Mouse (Mus musculus) heart, adult 2 months (tissue): ENCODE results near the gene Btnl2. TPM values are rescaled to one million over a fixed set of nuclear protein-coding genes. Genes with fewer than 3 reads are reported as not detected.

Experiments used
- DNase-seq, 2 experiments: peaks; one replicate each; pipeline ENCODE4 v3.0.0; 2021
- H3K27ac ChIP-seq: fragments of 200-600 bp; 2 replicates; pipeline ENCODE4 v1.8.1; 2022
- H3K27me3 ChIP-seq: fragments of 200-500 bp; 2 replicates; pipeline ENCODE4 v1.6.1; 2012; ENCODE audit warnings: mild to moderate bottlenecking, low read length, inconsistent platforms, mixed read lengths; ENCODE audit not compliant: control insufficient read depth, insufficient read depth
- H3K36me3 ChIP-seq: fragments of 200-500 bp; 2 replicates; pipeline ENCODE4 v1.6.1; 2012; ENCODE audit warnings: low read length, inconsistent platforms; ENCODE audit not compliant: control insufficient read depth, insufficient read depth
- H3K4me1 ChIP-seq: fragments of 200-500 bp; 2 replicates; pipeline ENCODE4 v1.6.1; 2011; ENCODE audit warnings: low read length; ENCODE audit not compliant: control insufficient read depth, insufficient read depth
- H3K4me3 ChIP-seq: fragments of 200-600 bp; 2 replicates; pipeline ENCODE4 v1.8.1; 2022
- H3K79me2 ChIP-seq: fragments of 200-500 bp; replicated peaks from 2 replicates; pipeline ENCODE4 v1.6.1; 2012; ENCODE audit warnings: mild to moderate bottlenecking, inconsistent platforms, low read length, moderate library complexity, mixed read lengths; ENCODE audit not compliant: control insufficient read depth, insufficient read depth
- H3K9ac ChIP-seq: fragments of 200-500 bp; 2 replicates; pipeline ENCODE4 v1.6.1; 2012; ENCODE audit warnings: low read depth, mild to moderate bottlenecking, control low read depth, inconsistent platforms, low read length, mixed read lengths
- CTCF ChIP-seq: fragments of 200-600 bp; IDR thresholded peaks from 2 replicates; pipeline ENCODE4 v1.8.1; 2022; ENCODE audit warnings: antibody characterized with exemption, mild to moderate bottlenecking, moderate library complexity
- EP300 ChIP-seq: fragments of 200-500 bp; IDR thresholded peaks from 2 replicates; pipeline ENCODE4 v1.6.1; 2011; ENCODE audit warnings: low read depth, low read length, control low read depth; ENCODE audit not compliant: insufficient read depth
- POLR2A ChIP-seq: fragments of 200-500 bp; IDR thresholded peaks from 2 replicates; pipeline ENCODE4 v1.6.1; 2011; ENCODE audit warnings: mild to moderate bottlenecking, low read depth, low read length, control low read depth; ENCODE audit not compliant: insufficient read depth
- WGBS: fragments of 180-500 bp; shearing (Covaris S2); methylation state at CpG from one replicate; pipeline ENCODE4 v1.1.7; 2018; 5-methylcytosine and 5-hydroxymethylcytosine counted together
- intact Hi-C: fragments of 180-260 bp; cut with DNase I; formaldehyde crosslinking; loops from one replicate; pipeline ENCODE4 v1.15.1; 2025
- long read RNA-seq: library from polyadenylated mRNA; stranded (forward); transcript quantifications from one replicate; pipeline ENCODE4 v2.0.0, GENCODE M21; 2021
- polyA plus RNA-seq: library from polyadenylated mRNA; depleted of rRNA; stranded (reverse); fragments of >200 nt; gene quantifications from 2 replicates; pipeline ENCODE4 v1.2.3, GENCODE M21; 2012; rRNA removed
- total RNA-seq, 2 experiments: library from RNA; stranded (reverse); gene quantifications; 2 replicates each; pipeline ENCODE4 v1.2.3; 2021

The Btnl2 gene
- total RNA-seq (under 1 TPM; 0.41 to 0.44 TPM), polyA plus RNA-seq (0.26 and 0.31 TPM in 2 replicates)
- long read RNA-seq, result 0 reads

- Histone ChIP-seq H3K79me2 (no peaks in the 10 kb centered on the region), H3K27ac (peak within 1 kb of the TSS; percentile 5; the same call in 1 of the 2 replicates), H3K4me3 (no peak within 1 kb of the TSS), H3K36me3 (no peaks in the 10 kb centered on the region), H3K27me3 (peaks cover 3% of the 10 kb centered on the region; the same call in 1 of the 2 replicates), H3K9ac (no peak within 1 kb of the TSS), H3K4me1 (no peaks in the 10 kb centered on the region; the same call in 1 of the 2 replicates)
- TF ChIP-seq CTCF (no peak), EP300 (no peak), POLR2A (no peak)
- intact Hi-C loops, result no loop called here
- no peak for DNase-seq
- WGBS, result 78% methylated on average over 5 of the region's 5 CpGs
These were observed at the start of gene Btnl2 for GRCm38 (mm10) chr17:34354539-34354938. TSS of gene Btnl2 (plus strand) at chr17:34354822.

GRCm38 (mm10) chr17:34305380-34306030 is 49.1 kb upstream of the Btnl2 start, which contains the start of gene H2-Eb1:
TSS of gene H2-Eb1 (plus strand) at chr17:34305867.
- no peaks in the 10 kb centered on the region for H3K27me3 ChIP-seq
- no peaks in the 10 kb centered on the region for H3K79me2 ChIP-seq
- no peaks in the 10 kb centered on the region for H3K36me3 ChIP-seq
- intact Hi-C loops, result no loop called here
- H3K4me3 ChIP-seq, result no peak within 1 kb of the TSS
- TF ChIP-seq EP300, result no peak
- no peak for TF ChIP-seq CTCF
- no peak; the same call in 1 of the 2 replicates for TF ChIP-seq POLR2A
- no peak within 1 kb of the TSS for H3K27ac ChIP-seq
- H3K9ac ChIP-seq, result no peak within 1 kb of the TSS
- peak; percentile 75 to 83 for DNase-seq
- 0 out of 2 replicates have a peak, but pooled peaks cover 1% of the 10 kb centered on the region for H3K4me1 ChIP-seq

GRCm38 (mm10) chr17:34306407-34306806 is 48.2 kb upstream of the Btnl2 start:
- Histone ChIP-seq H3K9ac (no peak overlapping the region), H3K4me1 (0 out of 2 replicates have a peak, but pooled peaks cover 1% of the 10 kb centered on the region), H3K27me3 (no peaks in the 10 kb centered on the region), H3K27ac (no peak overlapping the region), H3K36me3 (no peaks in the 10 kb centered on the region), H3K4me3 (no peak overlapping the region), H3K79me2 (no peaks in the 10 kb centered on the region)
- intact Hi-C loops, result no loop called here
- TF ChIP-seq CTCF (no peak), POLR2A (no peak), EP300 (no peak)
- DNase-seq, result peak in 1 of 2 experiments; percentile 13
- 87% methylated on average over 2 of the region's 2 CpGs for WGBS

GRCm38 (mm10) chr17:34307216-34307615 is 47.4 kb upstream of the Btnl2 start:
- Histone ChIP-seq H3K79me2 (no peaks in the 10 kb centered on the region), H3K36me3 (no peaks in the 10 kb centered on the region), H3K4me3 (no peak overlapping the region), H3K27ac (no peak overlapping the region), H3K27me3 (no peaks in the 10 kb centered on the region), H3K9ac (no peak overlapping the region), H3K4me1 (0 out of 2 replicates have a peak, but pooled peaks cover 1% of the 10 kb centered on the region)
- intact Hi-C loops, result no loop called here
- TF ChIP-seq CTCF (no peak), POLR2A (no peak)
- peak in 1 of 2 experiments; percentile 7 for DNase-seq

- TF ChIP-seq POLR2A, result no peak
- no peak for TF ChIP-seq CTCF
- TF ChIP-seq EP300, result no peak
- H3K4me3 ChIP-seq, result no peak overlapping the region
- peak in 1 of 2 experiments; percentile 13 for DNase-seq
These were observed 46.5 kb upstream of the Btnl2 start for GRCm38 (mm10) chr17:34308161-34308560.

GRCm38 (mm10) chr17:34309225-34309624 is 45.4 kb upstream of the Btnl2 start:
- intact Hi-C loops, result no loop called here
- H3K4me3 ChIP-seq, result peak overlapping the region; percentile 56
- 0 out of 2 replicates have a peak, but pooled peaks cover 1% of the 10 kb centered on the region for H3K4me1 ChIP-seq
- H3K79me2 ChIP-seq, result no peaks in the 10 kb centered on the region
- peak overlapping the region; percentile 80 for H3K9ac ChIP-seq
- TF ChIP-seq CTCF (no peak), EP300 (no peak), POLR2A (no peak)
- no peaks in the 10 kb centered on the region for H3K27me3 ChIP-seq
- H3K36me3 ChIP-seq, result no peaks in the 10 kb centered on the region
- no peak for DNase-seq
- H3K27ac ChIP-seq, result peak overlapping the region; percentile 65
- WGBS, result 23% methylated on average over 10 of the region's 10 CpGs

More at GRCm38 (mm10) chr17:34308161-34308560, 46.5 kb upstream of the Btnl2 start:
- H3K79me2 ChIP-seq, result no peaks in the 10 kb centered on the region
- intact Hi-C loops, result no loop called here
- H3K36me3 ChIP-seq, result no peaks in the 10 kb centered on the region
- 66% methylated on average over 4 of the region's 4 CpGs for WGBS
- 0 out of 2 replicates have a peak, but pooled peaks cover 1% of the 10 kb centered on the region for H3K4me1 ChIP-seq
- no peaks in the 10 kb centered on the region for H3K27me3 ChIP-seq
- H3K9ac ChIP-seq, result no peak overlapping the region
- no peak overlapping the region for H3K27ac ChIP-seq
